Mouse (Mus musculus): ENCODE results near the gene Rnd3. TPM values are rescaled to one million over a fixed set of nuclear protein-coding genes. Genes with fewer than 3 reads are reported as not detected.

Rnd3 gene
- total and polyA plus RNA-seq, 3 experiments: not detected

GRCm38 (mm10) chr2:51132181-51132580 lies 16.7 kb downstream of the Rnd3 start:
- DNase-seq (ENCODE audit: low read depth, low spot score): no peak
- Histone ChIP-seq H3K9ac (ENCODE audit: control insufficient read depth, low read depth, low read length, poor library complexity, severe bottlenecking) (no peak overlapping the region), H3K9me3 (replicated peaks; ENCODE audit: insufficient read depth, low read length) (no peaks in the 10 kb centered on the region), H3K79me2 (ENCODE audit: control insufficient read depth, insufficient read depth, low read length, poor library complexity) (no peaks in the 10 kb centered on the region), H3K27ac (ENCODE audit: control insufficient read depth, low read depth, low read length) (no peak overlapping the region), H3K4me3 (ENCODE audit: control insufficient read depth in 1 of 2, insufficient read depth in 1 of 2, low read depth in 2 of 2, low read length in 2 of 2) (no peak overlapping the region), H3K36me3 (ENCODE audit: control insufficient read depth in 1 of 2, insufficient read depth in 2 of 2, low read length in 2 of 2) (no peaks in the 10 kb centered on the region), H3K27me3 (ENCODE audit: control insufficient read depth in 1 of 2, insufficient read depth in 2 of 2, low read length in 2 of 2) (no peaks in the 10 kb centered on the region), H3K4me1 (ENCODE audit: control insufficient read depth in 1 of 2, insufficient read depth in 2 of 2, low read length in 2 of 2) (no peaks in the 10 kb centered on the region)
- TF ChIP-seq ZMIZ1 (IDR thresholded peaks at IDR 0.05; ENCODE audit: low read depth, low read length) (no peak), ELF1 (IDR thresholded peaks at IDR 0.05; ENCODE audit: low read depth, low read length) (no peak), GATA1 (IDR thresholded peaks at IDR 0.05; ENCODE audit: low read depth, low read length) (no peak), BHLHE40 (IDR thresholded peaks at IDR 0.05; ENCODE audit: borderline replicate concordance, low read depth, low read length) (no peak), ZNF384 (IDR thresholded peaks at IDR 0.05; ENCODE audit: low read depth, low read length) (no peak), USF1 (IDR thresholded peaks at IDR 0.05; ENCODE audit: low read depth, low read length) (no peak), SMC3 (IDR thresholded peaks at IDR 0.05; ENCODE audit: low read depth, low read length) (no peak), ETS1 (IDR thresholded peaks at IDR 0.05; ENCODE audit: low read depth, low read length) (no peak), CHD1 (IDR thresholded peaks at IDR 0.05; ENCODE audit: low read depth, low read length) (no peak), RAD21 (IDR thresholded peaks at IDR 0.05; ENCODE audit: low read depth, low read length) (no peak), POLR2A (IDR thresholded peaks at IDR 0.05; ENCODE audit: control insufficient read depth in 1 of 2, insufficient read depth in 1 of 2, low read depth in 1 of 2, low read length in 2 of 2, poor library complexity in 1 of 2) (no peak), NELFE (IDR thresholded peaks at IDR 0.05; ENCODE audit: low read depth, low read length) (no peak), POLR2AphosphoS2 (IDR thresholded peaks at IDR 0.05; ENCODE audit: low read length) (no peak), UBTF (IDR thresholded peaks at IDR 0.05; ENCODE audit: borderline replicate concordance, insufficient read depth, low read depth, low read length) (no peak), USF2 (IDR thresholded peaks at IDR 0.05; ENCODE audit: borderline replicate concordance in 1 of 2, insufficient read depth in 1 of 2, low read depth in 1 of 2, low read length in 2 of 2) (no peak)

- Histone ChIP-seq H3K9ac (ENCODE audit: control insufficient read depth, low read depth, low read length, poor library complexity, severe bottlenecking) (no peak overlapping the region), H3K79me2 (ENCODE audit: control insufficient read depth, insufficient read depth, low read length, poor library complexity) (no peaks in the 10 kb centered on the region), H3K36me3 (ENCODE audit: control insufficient read depth in 1 of 2, insufficient read depth in 2 of 2, low read length in 2 of 2) (no peaks in the 10 kb centered on the region), H3K9me3 (replicated peaks; ENCODE audit: insufficient read depth, low read length) (no peaks in the 10 kb centered on the region), H3K27ac (ENCODE audit: control insufficient read depth, low read depth, low read length) (no peak overlapping the region), H3K4me1 (ENCODE audit: control insufficient read depth in 1 of 2, insufficient read depth in 2 of 2, low read length in 2 of 2) (no peaks in the 10 kb centered on the region), H3K27me3 (ENCODE audit: control insufficient read depth in 1 of 2, insufficient read depth in 2 of 2, low read length in 2 of 2) (no peaks in the 10 kb centered on the region), H3K4me3 (ENCODE audit: control insufficient read depth in 1 of 2, insufficient read depth in 1 of 2, low read depth in 2 of 2, low read length in 2 of 2) (no peak overlapping the region)
- no peak for DNase-seq (ENCODE audit: low read depth, low spot score)
- TF ChIP-seq MAZ (IDR thresholded peaks at IDR 0.05; ENCODE audit: low read depth, low read length) (no peak), TBP (IDR thresholded peaks at IDR 0.05; ENCODE audit: low read depth, low read length) (no peak), JUND (IDR thresholded peaks at IDR 0.05; ENCODE audit: low read depth, low read length) (no peak), HCFC1 (IDR thresholded peaks at IDR 0.05; ENCODE audit: low read depth, low read length) (no peak), CTCF (IDR thresholded peaks at IDR 0.05 in 2 of 3, conservative IDR thresholded peaks at IDR 0.05 in 1 of 3; ENCODE audit: control insufficient read depth in 1 of 3, insufficient read depth in 1 of 3, low read depth in 2 of 3, low read length in 3 of 3, poor library complexity in 1 of 3, severe bottlenecking in 1 of 3) (no peak), MAX (IDR thresholded peaks at IDR 0.05; ENCODE audit: low read length) (no peak), KAT2A (conservative IDR thresholded peaks at IDR 0.05; ENCODE audit: low read depth, low read length) (no peak), NRF1 (IDR thresholded peaks at IDR 0.05; ENCODE audit: insufficient read depth, low read depth, low read length, poor library complexity, severe bottlenecking) (no peak), GATA1 (IDR thresholded peaks at IDR 0.05; ENCODE audit: low read depth, low read length) (no peak), EP300 (IDR thresholded peaks at IDR 0.05; ENCODE audit: low read depth in 1 of 2, low read length in 2 of 2) (no peak), POLR2A (IDR thresholded peaks at IDR 0.05; ENCODE audit: control insufficient read depth in 1 of 2, insufficient read depth in 1 of 2, low read depth in 1 of 2, low read length in 2 of 2, poor library complexity in 1 of 2) (no peak), SIN3A (IDR thresholded peaks at IDR 0.05; ENCODE audit: low read length) (no peak), GABPA (IDR thresholded peaks at IDR 0.05; ENCODE audit: low read depth, low read length) (no peak), ZMIZ1 (IDR thresholded peaks at IDR 0.05; ENCODE audit: low read depth, low read length) (no peak)
Observed at GRCm38 (mm10) chr2:51128090-51128489, 20.8 kb downstream of the Rnd3 start.
